ENCODE assay signal across 11 mouse cellular contexts in the genomic region with DNA sequence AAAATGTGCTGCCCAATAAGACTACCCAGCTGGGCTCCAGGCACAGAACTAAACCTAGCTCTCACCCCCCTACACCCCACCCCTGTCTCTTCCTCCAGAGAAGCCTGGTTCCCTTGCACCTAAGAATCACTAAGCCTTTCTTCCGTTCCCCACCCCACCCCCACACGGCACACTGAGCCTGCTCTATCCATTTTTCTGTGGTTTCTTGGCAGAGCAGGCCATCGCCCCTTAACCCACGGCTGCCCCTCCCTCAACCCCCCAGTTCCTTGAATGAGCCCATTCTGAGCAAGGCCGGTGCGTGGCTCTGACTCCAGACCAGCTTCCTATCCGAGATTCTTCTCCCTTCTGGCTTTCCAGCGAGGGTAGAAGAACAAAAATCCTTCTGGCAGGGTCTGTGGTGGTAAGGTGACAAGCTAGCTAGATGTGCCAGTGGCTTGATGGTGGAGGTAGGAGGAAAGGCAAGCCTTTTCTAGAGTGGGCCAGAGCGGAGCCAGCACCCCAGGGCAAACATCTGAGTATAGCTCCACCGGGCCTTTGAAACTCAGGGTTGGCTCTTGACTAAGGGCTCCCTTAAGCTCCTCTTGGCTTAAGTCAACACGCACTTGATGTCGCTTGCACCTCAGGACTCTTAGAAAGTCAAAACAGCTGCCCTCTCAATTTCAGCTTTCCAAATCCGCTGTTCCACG. TPM values are rescaled to one million over a fixed set of nuclear protein-coding genes. Genes with fewer than 3 reads are reported as not detected.
A peak's percentile ranks its signal among the peaks of the same experiment; 100 is the strongest.
DNase-seq lines count a peak whose midpoint lies in the region; ATAC-seq and TF ChIP-seq lines count a peak whose summit lies in the region.
"Had no signal": no experiment of that assay in that cellular context is flagged by ENCODE, and none has a peak within 500 bp of the region (broad histone marks: within the 10 kb centered on the region; RNA-seq: fewer than 3 reads in every experiment).

No protein-coding gene starts in this region.

- no peak overlapping the region for H3K27ac ChIP-seq in gastrocnemius, adult 2 months
- H3K27ac ChIP-seq in midbrain, embryonic 10.5 days (replicated peaks), result no peak overlapping the region
- H3K27ac ChIP-seq in midbrain, embryonic 15.5 days, result no peak overlapping the region
- no peak overlapping the region for H3K27ac ChIP-seq in limb, embryonic 11.5 days (replicated peaks; ENCODE audit: low read depth, low read length)
- no peak overlapping the region for H3K27ac ChIP-seq in neural tube, embryonic 13.5 days (replicated peaks)

- H3K4me1 ChIP-seq in midbrain, embryonic 10.5 days, result peaks cover 43% of the 10 kb centered on the region
- H3K4me1 ChIP-seq in midbrain, embryonic 15.5 days, result peaks cover 19% of the 10 kb centered on the region; the same call in 1 of the 2 replicates
- peaks cover 13% of the 10 kb centered on the region; the same call in 1 of the 2 replicates for H3K4me1 ChIP-seq in limb, embryonic 11.5 days (ENCODE audit: control insufficient read depth, insufficient read depth, low read length)
- peaks cover 28% of the 10 kb centered on the region for H3K4me1 ChIP-seq in neural tube, embryonic 13.5 days (replicated peaks)

- H3K36me3 ChIP-seq in midbrain, embryonic 10.5 days, result no peaks in the 10 kb centered on the region
- no peaks in the 10 kb centered on the region for H3K36me3 ChIP-seq in midbrain, embryonic 15.5 days (replicated peaks)
- H3K36me3 ChIP-seq in limb, embryonic 11.5 days (ENCODE audit: control insufficient read depth, insufficient read depth, low read length), result no peaks in the 10 kb centered on the region
- no peaks in the 10 kb centered on the region for H3K36me3 ChIP-seq in neural tube, embryonic 13.5 days

- H3K9ac ChIP-seq in midbrain, embryonic 15.5 days, result no peak overlapping the region
- no peak overlapping the region for H3K9ac ChIP-seq in limb, embryonic 11.5 days (ENCODE audit: low read length)
- H3K9ac ChIP-seq in neural tube, embryonic 13.5 days, result no peak overlapping the region

- no peaks in the 10 kb centered on the region for H3K9me3 ChIP-seq in midbrain, embryonic 10.5 days (replicated peaks)
- no peaks in the 10 kb centered on the region for H3K9me3 ChIP-seq in midbrain, embryonic 15.5 days
- no peaks in the 10 kb centered on the region for H3K9me3 ChIP-seq in limb, embryonic 11.5 days (ENCODE audit: control insufficient read depth, low read length)
- H3K9me3 ChIP-seq in neural tube, embryonic 13.5 days, result no peaks in the 10 kb centered on the region

- intact Hi-C loops in gastrocnemius, adult 2 months (cut with DNase I), result loop anchor here (5.0 kb wide), 1 partner anchor 119 kb away; no protein-coding TSS in a partner anchor

- WGBS in midbrain, embryonic 10.5 days, result 6% methylated on average over 14 of the region's 14 CpGs
- WGBS in midbrain, embryonic 15.5 days, result 9% methylated on average over 14 of the region's 14 CpGs
- 8% methylated on average over 14 of the region's 14 CpGs for WGBS in limb, embryonic 11.5 days
- 9% methylated on average over 14 of the region's 14 CpGs for WGBS in neural tube, embryonic 13.5 days

- DNase-seq in gastrocnemius, adult 2 months, result no peak
- no peak for DNase-seq in gastrocnemius, adult 18-20 months (ENCODE audit: low spot score)
- no peak for DNase-seq in midbrain, embryonic 10.5 days (ENCODE audit: low spot score)
- no peak for DNase-seq in limb, embryonic 11.5 days (ENCODE audit: low spot score)
- no peak for DNase-seq in urinary bladder, postnatal 36 days (ENCODE audit: low spot score in 2 of 2)

- no peak for TF ChIP-seq CTCF in gastrocnemius, adult 2 months (IDR thresholded peaks at IDR 0.05)

- ATAC-seq in midbrain, embryonic 15.5 days (replicated peaks), result no peak
- peak; percentile 14; the same call in 1 of the 2 replicates for ATAC-seq in limb, embryonic 11.5 days (ENCODE audit: insufficient number of reproducible peaks, low FRiP score, low TSS enrichment, low read depth)
- ATAC-seq in neural tube, embryonic 13.5 days (ENCODE audit: low read depth), result no peak
- no peak for ATAC-seq in erythroblast, adult 5-6 weeks (replicated peaks; ENCODE audit: low FRiP score, poor library complexity, severe bottlenecking)

- peak overlapping the region; percentile 69 for H3K4me3 ChIP-seq in gastrocnemius, adult 2 months
- H3K4me3 ChIP-seq in midbrain, embryonic 10.5 days, result peak overlapping the region; percentile 19; the same call in 1 of the 2 replicates
- no peak overlapping the region for H3K4me3 ChIP-seq in midbrain, embryonic 15.5 days
- peak overlapping the region; percentile 31; the same call in 1 of the 2 replicates for H3K4me3 ChIP-seq in limb, embryonic 11.5 days (ENCODE audit: low read depth, low read length)
- H3K4me3 ChIP-seq in neural tube, embryonic 13.5 days, result peak overlapping the region; percentile 33; the same call in 1 of the 2 replicates

- H3K27me3 ChIP-seq in midbrain, embryonic 10.5 days (ENCODE audit: low read depth, poor library complexity, severe bottlenecking), result peaks cover 100% of the 10 kb centered on the region
- peaks cover 97% of the 10 kb centered on the region for H3K27me3 ChIP-seq in midbrain, embryonic 15.5 days (replicated peaks)
- H3K27me3 ChIP-seq in limb, embryonic 11.5 days (ENCODE audit: control insufficient read depth, insufficient read depth, low read length), result peaks cover 90% of the 10 kb centered on the region
- H3K27me3 ChIP-seq in neural tube, embryonic 13.5 days, result peaks cover 99% of the 10 kb centered on the region

- H3K4me2 ChIP-seq in midbrain, embryonic 15.5 days, result no peak overlapping the region
- peak overlapping the region; percentile 0; the same call in 1 of the 2 replicates for H3K4me2 ChIP-seq in limb, embryonic 11.5 days (ENCODE audit: low read depth, severe bottlenecking)
- peak overlapping the region; percentile 25 for H3K4me2 ChIP-seq in neural tube, embryonic 13.5 days

RNA-seq across cellular contexts. Expression of gene Rbpjl, which starts 0.6 kb away (rescaled TPM):
- not detected for total RNA-seq in gastrocnemius, adult 2 months (2021)
- not detected for total RNA-seq in gastrocnemius, adult 18-20 months (2021)
- not detected in 2 replicates for polyA plus RNA-seq in midbrain, embryonic 10.5 days (2016; fragmentation: Nextera tagmentation; extraction: Ambion mirVana)
- 0.05 TPM in 1 of 2 replicates, not detected in the other for polyA plus RNA-seq in midbrain, embryonic 15.5 days (2015; fragmentation: Nextera tagmentation; extraction: Ambion mirVana)
- 0.04 and 0.16 TPM in 2 replicates for polyA plus RNA-seq in limb, embryonic 11.5 days (2014; fragmentation: Nextera tagmentation; extraction: Ambion mirVana)
- polyA plus RNA-seq in neural tube, embryonic 13.5 days (2015; fragmentation: Nextera tagmentation; extraction: Ambion mirVana), result 0.08 and 0.10 TPM in 2 replicates
- total RNA-seq in erythroblast, adult 5-6 weeks (2015; ENCODE audit: low replicate concordance), result not detected in 2 replicates
- not detected in 2 replicates for total RNA-seq in erythroblast, adult 5-6 weeks (2017; ENCODE audit: low replicate concordance)
- polyA plus RNA-seq: liver, adult 2 months; thymus, postnatal 0 days had no signal

RNA-seq across cellular contexts. Expression of gene Matn4, which starts 1.4 kb away (rescaled TPM):
- total RNA-seq in gastrocnemius, adult 2 months (2021), result 1 to 10 TPM in 1 of 2 experiments, under 1 TPM in 1; 0.56 to 1.7 TPM
- under 1 TPM; 0.59 to 0.78 TPM for total RNA-seq in gastrocnemius, adult 18-20 months (2021)
- 0.21 TPM in 1 of 2 replicates, not detected in the other for polyA plus RNA-seq in midbrain, embryonic 10.5 days (2016; fragmentation: Nextera tagmentation; extraction: Ambion mirVana)
- 0.65 and 0.89 TPM in 2 replicates for polyA plus RNA-seq in midbrain, embryonic 15.5 days (2015; fragmentation: Nextera tagmentation; extraction: Ambion mirVana)
- polyA plus RNA-seq in limb, embryonic 11.5 days (2014; fragmentation: Nextera tagmentation; extraction: Ambion mirVana), result 2.7 and 3.6 TPM in 2 replicates
- polyA plus RNA-seq in neural tube, embryonic 13.5 days (2015; fragmentation: Nextera tagmentation; extraction: Ambion mirVana), result 7.3 and 13.2 TPM in 2 replicates
- total RNA-seq in erythroblast, adult 5-6 weeks (2015; ENCODE audit: low replicate concordance), result not detected in 2 replicates
- not detected in 2 replicates for total RNA-seq in erythroblast, adult 5-6 weeks (2017; ENCODE audit: low replicate concordance)

RNA-seq across cellular contexts. Expression of gene Slpi, which starts 14.6 kb away (rescaled TPM):
- total RNA-seq in gastrocnemius, adult 2 months (2021), result under 1 TPM in 1 of 2 experiments, not detected in 1; 0.45 TPM
- under 1 TPM in 1 of 2 experiments, not detected in 1; 0.73 TPM for total RNA-seq in gastrocnemius, adult 18-20 months (2021)
- polyA plus RNA-seq in midbrain, embryonic 10.5 days (2016; fragmentation: Nextera tagmentation; extraction: Ambion mirVana), result 0.31 TPM in 1 of 2 replicates, not detected in the other
- not detected in 2 replicates for polyA plus RNA-seq in midbrain, embryonic 15.5 days (2015; fragmentation: Nextera tagmentation; extraction: Ambion mirVana)
- polyA plus RNA-seq in limb, embryonic 11.5 days (2014; fragmentation: Nextera tagmentation; extraction: Ambion mirVana), result 0.43 and 0.76 TPM in 2 replicates
- polyA plus RNA-seq in neural tube, embryonic 13.5 days (2015; fragmentation: Nextera tagmentation; extraction: Ambion mirVana), result 0.75 TPM in 1 of 2 replicates, not detected in the other
- 78.0 and 99.7 TPM in 2 replicates for total RNA-seq in erythroblast, adult 5-6 weeks (2015; ENCODE audit: low replicate concordance)
- total RNA-seq in erythroblast, adult 5-6 weeks (2017; ENCODE audit: low replicate concordance), result 6.9 and 12.7 TPM in 2 replicates
- total RNA-seq: midbrain, postnatal 0 days had no signal

RNA-seq across cellular contexts. Expression of gene Sdc4, which starts 40.1 kb away (rescaled TPM):
- 10 to 100 TPM; 39.8 to 95.4 TPM for total RNA-seq in gastrocnemius, adult 2 months (2021)
- 10 to 100 TPM; 62.6 to 77.3 TPM for total RNA-seq in gastrocnemius, adult 18-20 months (2021)
- 16.1 and 17.4 TPM in 2 replicates for polyA plus RNA-seq in midbrain, embryonic 10.5 days (2016; fragmentation: Nextera tagmentation; extraction: Ambion mirVana)
- 6.7 and 7.1 TPM in 2 replicates for polyA plus RNA-seq in midbrain, embryonic 15.5 days (2015; fragmentation: Nextera tagmentation; extraction: Ambion mirVana)
- polyA plus RNA-seq in limb, embryonic 11.5 days (2014; fragmentation: Nextera tagmentation; extraction: Ambion mirVana), result 22.6 and 23.6 TPM in 2 replicates
- 9.4 and 12.1 TPM in 2 replicates for polyA plus RNA-seq in neural tube, embryonic 13.5 days (2015; fragmentation: Nextera tagmentation; extraction: Ambion mirVana)
- total RNA-seq in erythroblast, adult 5-6 weeks (2015; ENCODE audit: low replicate concordance), result 0.38 and 0.42 TPM in 2 replicates
- total RNA-seq in erythroblast, adult 5-6 weeks (2017; ENCODE audit: low replicate concordance), result 0.09 and 0.98 TPM in 2 replicates

RNA-seq across cellular contexts. Expression of gene Sys1, which starts 53.2 kb away (rescaled TPM):
- total RNA-seq in gastrocnemius, adult 2 months (2021), result 10 to 100 TPM; 21.7 to 24.7 TPM
- 10 to 100 TPM; 26.0 to 26.2 TPM for total RNA-seq in gastrocnemius, adult 18-20 months (2021)
- 64.8 and 65.9 TPM in 2 replicates for polyA plus RNA-seq in midbrain, embryonic 10.5 days (2016; fragmentation: Nextera tagmentation; extraction: Ambion mirVana)
- polyA plus RNA-seq in midbrain, embryonic 15.5 days (2015; fragmentation: Nextera tagmentation; extraction: Ambion mirVana), result 87.9 and 90.5 TPM in 2 replicates
- 52.6 and 53.6 TPM in 2 replicates for polyA plus RNA-seq in limb, embryonic 11.5 days (2014; fragmentation: Nextera tagmentation; extraction: Ambion mirVana)
- polyA plus RNA-seq in neural tube, embryonic 13.5 days (2015; fragmentation: Nextera tagmentation; extraction: Ambion mirVana), result 71.2 and 77.5 TPM in 2 replicates
- 7.1 and 9.8 TPM in 2 replicates for total RNA-seq in erythroblast, adult 5-6 weeks (2015; ENCODE audit: low replicate concordance)
- total RNA-seq in erythroblast, adult 5-6 weeks (2017; ENCODE audit: low replicate concordance), result 3.7 and 17.0 TPM in 2 replicates
